Mouse (Mus musculus) lung, adult 10 weeks (tissue): ENCODE measurements around the gene Eloa. TPM values are rescaled to one million over a fixed set of nuclear protein-coding genes. Genes with fewer than 3 reads are reported as not detected.

ENCODE experiments used
- polyA plus RNA-seq: library from polyadenylated mRNA; stranded (reverse); fragments of 350-450 nt; fragmentation: Illumina TruSeq; extraction: RNeasy Lipid Tissue Mini Kit (QIAGEN cat#74804); gene quantifications from one replicate; pipeline ENCODE4 v1.2.3, GENCODE M21; 2014; ENCODE audit warnings: low read depth, low replicate concordance; ENCODE audit not compliant: insufficient read depth

Eloa gene
- 15.1 TPM for polyA plus RNA-seq

GRCm38 (mm10) chr4:136021549-136022047 is at the start of gene Eloa:
TSS of gene Eloa (minus strand) at chr4:136021763.

GRCm38 (mm10) chr4:136053247-136053596 is 31.7 kb upstream of the Eloa start, which contains the start of gene Rpl11:
TSS of gene Rpl11 (minus strand) at chr4:136053428.

DNA sequence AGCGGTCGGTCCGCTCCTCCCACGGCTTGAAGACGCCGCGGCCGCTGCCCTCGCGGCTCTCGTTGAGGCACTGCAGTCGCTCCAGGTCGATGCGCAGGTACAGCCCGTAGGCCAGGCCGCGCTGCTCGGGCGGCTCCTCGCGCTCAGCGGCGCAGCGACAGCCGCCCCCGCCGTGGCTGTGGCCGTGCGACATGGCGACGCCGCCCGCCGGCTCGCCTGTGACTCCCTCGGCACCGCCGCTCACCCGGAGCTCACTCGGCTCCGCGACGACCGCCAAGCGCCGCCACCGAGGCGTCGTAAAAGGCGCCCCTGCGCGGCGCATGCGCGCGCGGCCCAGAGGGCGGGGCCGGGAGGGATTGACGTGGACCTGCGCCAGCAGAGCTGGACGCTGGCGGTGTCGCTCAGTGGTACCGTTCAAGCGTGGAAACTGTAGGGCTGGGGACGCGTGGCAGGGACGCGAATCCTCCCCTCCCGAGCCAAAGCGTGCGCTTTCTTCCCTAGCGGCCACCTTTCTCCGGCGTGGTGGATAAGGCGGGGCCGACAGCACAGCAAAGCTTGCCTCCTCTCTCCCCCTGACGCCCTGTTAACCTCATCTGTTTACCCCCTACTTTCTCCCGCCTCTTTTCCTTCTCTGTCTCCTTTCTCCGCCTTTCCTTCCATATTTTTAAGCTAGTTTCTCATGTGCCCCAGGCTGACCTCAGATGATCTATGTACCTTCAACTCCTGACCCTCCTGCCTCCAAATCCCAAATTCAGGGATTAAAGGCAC is 34.4 kb downstream of the Eloa start, which contains the start of gene Pithd1:
Gene Pithd1 (minus strand): TSS at position 322 of the 768 bp plus-strand sequence.

GRCm38 (mm10) chr4:135972556-135972906 is 49.0 kb downstream of the Eloa start, which contains the start of gene Lypla2:
TSS of gene Lypla2 (minus strand) at chr4:135972626.

GRCm38 (mm10) chr4:135963457-135964193 is 57.9 kb downstream of the Eloa start, which contains the start of gene Gale:
TSS of gene Gale (plus strand) at chr4:135963727.

Other genes starting within 250 kb of the Eloa start
- gene Srsf10, start 166.0 kb downstream of the Eloa start, polyA plus RNA-seq, result 50.1 TPM
- gene Pnrc2, start 147.9 kb downstream of the Eloa start, polyA plus RNA-seq, result 85.8 TPM
- gene Cnr2, start 126.4 kb downstream of the Eloa start, polyA plus RNA-seq, result 4.0 TPM
- gene Fuca1, start 101.0 kb downstream of the Eloa start, polyA plus RNA-seq, result 117 TPM
- gene Hmgcl, start 75.3 kb downstream of the Eloa start, polyA plus RNA-seq, result 50.8 TPM
- 14.7 TPM for gene Gale, start 58.0 kb downstream of the Eloa start, polyA plus RNA-seq
- 72.0 TPM for gene Lypla2, start 49.1 kb downstream of the Eloa start, polyA plus RNA-seq
- 27.2 TPM for gene Pithd1, start 34.5 kb downstream of the Eloa start, polyA plus RNA-seq
- gene Rpl11, start 31.7 kb upstream of the Eloa start, polyA plus RNA-seq, result 1,220 TPM
- gene Id3, start 121.7 kb upstream of the Eloa start, polyA plus RNA-seq, result 258 TPM
- 9.4 TPM for gene E2f2, start 150.6 kb upstream of the Eloa start, polyA plus RNA-seq
- gene Asap3, start 184.6 kb upstream of the Eloa start, polyA plus RNA-seq, result 3.5 TPM
- 24.7 TPM for gene Tcea3, start 226.0 kb upstream of the Eloa start, polyA plus RNA-seq